Mouse (Mus musculus) limb, embryonic 14.5 days (tissue): Measurements from ENCODE around the gene Prkx. TPM values are rescaled to one million over a fixed set of nuclear protein-coding genes. Genes with fewer than 3 reads are reported as not detected.
A peak's percentile ranks its signal among the peaks of the same experiment; 100 is the strongest.

Experiments used
- ATAC-seq: fragments of 200-750 bp; cut with Nextera tagmentation; 2 replicates; pipeline ENCODE4 v1.8.0; 2017; ENCODE audit warnings: low read depth, moderate number of reproducible peaks, moderate TSS enrichment; ENCODE audit not compliant: low FRiP score
- DNase-seq: peaks from one replicate; pipeline ENCODE4 v3.0.0-alpha.2; 2015; ENCODE audit warnings: low spot score
- H3K27ac ChIP-seq: fragments of 300-500 bp; sonication (generic); replicated peaks from 2 replicates; pipeline ENCODE4 v1.5.1; 2014; ENCODE audit warnings: low read depth, mild to moderate bottlenecking, low read length, moderate library complexity, mixed read lengths
- H3K27me3 ChIP-seq: fragments of 300-500 bp; sonication (generic); 2 replicates; pipeline ENCODE4 v1.6.1; 2014; ENCODE audit warnings: low read length, mixed read lengths; ENCODE audit not compliant: control insufficient read depth, insufficient read depth
- H3K36me3 ChIP-seq: fragments of 300-500 bp; sonication (generic); 2 replicates; pipeline ENCODE4 v1.6.1; 2014; ENCODE audit warnings: mild to moderate bottlenecking, low read length, moderate library complexity, mixed read lengths; ENCODE audit not compliant: control insufficient read depth, insufficient read depth
- H3K4me1 ChIP-seq: fragments of 300-500 bp; sonication (generic); 2 replicates; pipeline ENCODE4 v1.6.1; 2014; ENCODE audit warnings: antibody characterized with exemption, low read length, mixed read lengths; ENCODE audit not compliant: control insufficient read depth, insufficient read depth
- H3K4me2 ChIP-seq: fragments of 300-500 bp; sonication (generic); replicated peaks from 2 replicates; pipeline ENCODE4 v1.6.1; 2014; ENCODE audit warnings: low read depth, mild to moderate bottlenecking, low read length, moderate library complexity; ENCODE audit not compliant: severe bottlenecking
- H3K4me3 ChIP-seq: fragments of 300-500 bp; sonication (generic); replicated peaks from 2 replicates; pipeline ENCODE4 v1.5.1; 2014; ENCODE audit warnings: low read length
- H3K9ac ChIP-seq: fragments of 300-500 bp; sonication (generic); 2 replicates; pipeline ENCODE4 v1.6.1; 2014; ENCODE audit warnings: mild to moderate bottlenecking, low read depth, low read length, moderate library complexity; ENCODE audit not compliant: severe bottlenecking
- H3K9me3 ChIP-seq: fragments of 300-500 bp; sonication (generic); 2 replicates; pipeline ENCODE4 v1.6.1; 2016; ENCODE audit warnings: low read length; ENCODE audit not compliant: control insufficient read depth
- POLR2A ChIP-seq: fragments of 200-500 bp; IDR thresholded peaks from 2 replicates; pipeline ENCODE4 v1.8.0; 2012; ENCODE audit warnings: inconsistent platforms, mild to moderate bottlenecking, moderate library complexity, borderline replicate concordance; ENCODE audit not compliant: insufficient read depth, insufficient read length; ENCODE audit errors: extremely low read depth
- WGBS: fragments of 180-500 bp; shearing (Covaris S2); extraction: QIAGEN DNeasy Blood & Tissue Kit; methylation state at CpG from one replicate; pipeline ENCODE4 v1.1.7; 2014; 5-methylcytosine and 5-hydroxymethylcytosine counted together
- polyA plus RNA-seq, 2 experiments: library from polyadenylated mRNA; depleted of rRNA in 1 of 2; stranded (reverse) in 1 of 2; unstranded in 1 of 2; fragments of >200 nt; fragmentation: Nextera tagmentation in 1 of 2; extraction: Ambion mirVana in 1 of 2; gene quantifications; 2 replicates each; pipeline versions ENCODE4 v1.2.1 to v1.2.3; 2012 to 2014

Gene Prkx
- polyA plus RNA-seq, 2 experiments, result 9.1 to 10.6 TPM

DNA sequence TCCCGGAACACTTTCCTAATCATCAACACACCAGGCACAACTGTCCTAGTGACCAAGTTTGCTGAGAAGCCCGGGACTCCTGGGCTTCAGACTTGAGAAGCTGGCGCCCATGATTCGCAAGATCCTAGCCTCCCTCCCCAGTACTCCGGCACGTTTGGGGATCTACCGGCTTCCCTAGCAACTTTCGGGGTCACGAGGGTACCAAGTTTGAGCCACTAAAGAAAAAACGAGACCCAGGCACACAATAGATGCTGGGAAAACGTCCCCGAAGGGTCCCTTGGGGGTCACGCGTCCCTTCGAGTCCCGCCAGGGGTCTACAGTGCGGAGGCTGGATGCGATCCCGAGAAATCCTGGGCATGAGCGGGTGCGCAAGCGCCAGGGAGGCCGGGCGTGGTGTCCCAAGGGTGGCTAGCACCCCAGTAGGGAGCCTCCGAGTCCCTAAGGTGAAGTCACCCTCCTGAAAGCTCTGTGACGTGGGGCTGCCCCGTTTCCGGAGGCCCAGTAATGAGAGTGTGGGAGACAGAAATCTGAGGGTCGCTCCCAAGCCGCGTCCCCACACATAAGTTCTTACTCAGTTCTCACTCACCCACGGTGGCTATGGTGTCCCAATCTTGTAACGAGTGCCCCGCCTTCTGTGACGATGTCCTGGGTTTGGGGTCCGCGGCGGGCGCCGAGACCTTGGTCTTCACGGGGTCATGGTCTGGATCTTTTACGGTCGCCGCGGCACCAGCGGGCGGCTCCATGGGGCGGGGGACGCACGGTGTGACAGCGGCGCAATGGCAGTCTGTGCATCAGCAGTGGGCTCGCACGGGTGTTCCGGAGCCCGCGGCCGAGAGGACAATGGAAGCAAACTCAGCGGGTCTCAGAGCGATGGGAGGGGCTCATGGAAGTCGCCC, 868 bp downstream of the Prkx start:
- no peak overlapping the region for H3K27ac ChIP-seq

GRCm38 (mm10) chrX:77788675-77789074, 7.4 kb downstream of the Prkx start:
- Histone ChIP-seq H3K27me3 (no peaks in the 10 kb centered on the region), H3K36me3 (0 out of 2 replicates have a peak, but pooled peaks cover 6% of the 10 kb centered on the region), H3K4me1 (no peaks in the 10 kb centered on the region), H3K4me3 (no peak overlapping the region), H3K27ac (no peak overlapping the region), H3K9ac (no peak overlapping the region), H3K4me2 (no peak overlapping the region), H3K9me3 (no peaks in the 10 kb centered on the region)
- ATAC-seq (peak; percentile 47; the same call in 1 of the 2 replicates), DNase-seq (no peak)
- no peak for TF ChIP-seq POLR2A
- WGBS, result 87% methylated on average over 3 of the region's 3 CpGs

More for the DNA sequence above, 868 bp downstream of the Prkx start:
- WGBS, result 21% methylated on average over 56 of the region's 61 CpGs
- Histone ChIP-seq H3K4me2 (peak overlapping the region; percentile 56), H3K9ac (peak overlapping the region; percentile 62), H3K4me3 (peak overlapping the region; percentile 55), H3K9me3 (no peaks in the 10 kb centered on the region), H3K36me3 (no peaks in the 10 kb centered on the region), H3K4me1 (no peaks in the 10 kb centered on the region), H3K27me3 (no peaks in the 10 kb centered on the region)
- DNase-seq, result no peak
- TF ChIP-seq POLR2A, result no peak
- ATAC-seq, result peak; percentile 66

DNA sequence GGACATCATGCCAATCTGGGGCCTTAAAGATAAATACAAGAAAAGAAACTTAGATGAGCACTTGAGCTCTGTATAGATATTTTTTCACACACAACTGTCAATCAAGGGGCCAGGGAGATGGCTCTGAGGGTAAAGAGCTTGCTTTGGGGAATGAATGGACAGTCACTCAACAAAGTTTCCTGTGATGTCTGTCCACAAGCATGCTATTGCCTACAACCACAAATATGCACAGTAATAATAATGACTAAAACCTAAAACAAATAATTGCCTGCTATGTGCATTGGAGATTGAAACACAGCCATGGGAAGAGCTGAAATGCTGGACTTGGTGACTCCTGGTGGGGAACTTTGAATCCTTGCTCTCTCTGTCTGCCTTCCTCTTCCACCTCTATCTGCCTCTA, 9.7 kb downstream of the Prkx start:
- H3K4me2 ChIP-seq, result no peak overlapping the region
- no peak for TF ChIP-seq POLR2A
- no peak for DNase-seq
- peaks cover 6% of the 10 kb centered on the region; the same call in 1 of the 2 replicates for H3K36me3 ChIP-seq
- no peaks in the 10 kb centered on the region for H3K27me3 ChIP-seq
- H3K27ac ChIP-seq, result no peak overlapping the region
- no peak overlapping the region for H3K4me3 ChIP-seq
- H3K4me1 ChIP-seq, result no peaks in the 10 kb centered on the region
- no peaks in the 10 kb centered on the region for H3K9me3 ChIP-seq
- no peak for ATAC-seq
- H3K9ac ChIP-seq, result no peak overlapping the region

GRCm38 (mm10) chrX:77777822-77778221, 18.3 kb downstream of the Prkx start:
- Histone ChIP-seq H3K9me3 (no peaks in the 10 kb centered on the region), H3K36me3 (no peaks in the 10 kb centered on the region; the same call in none of the 2 replicates), H3K4me3 (no peak overlapping the region), H3K27me3 (no peaks in the 10 kb centered on the region), H3K4me2 (no peak overlapping the region), H3K4me1 (no peaks in the 10 kb centered on the region), H3K27ac (no peak overlapping the region), H3K9ac (no peak overlapping the region)
- ATAC-seq (no peak), DNase-seq (no peak)
- no peak for TF ChIP-seq POLR2A

DNA sequence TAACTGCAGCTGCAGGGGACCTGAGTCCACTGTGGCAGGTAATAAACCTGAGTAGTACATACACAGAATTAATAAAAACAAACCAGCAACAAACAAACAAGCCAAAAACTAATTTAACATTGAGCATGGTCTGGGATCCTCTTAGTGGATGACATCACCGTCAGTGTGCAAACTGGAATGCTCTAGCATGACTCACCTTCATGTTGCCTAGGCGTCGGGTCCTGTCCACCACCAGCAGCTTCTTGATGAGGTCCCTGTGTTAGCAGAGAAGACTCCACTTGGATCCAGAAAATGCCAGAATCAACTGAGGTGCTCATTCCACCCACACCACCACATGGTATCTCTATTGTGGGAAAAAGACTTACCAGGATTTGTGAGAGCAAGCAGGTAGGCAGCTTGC, 30.9 kb downstream of the Prkx start:
- Histone ChIP-seq H3K9ac (no peak overlapping the region), H3K4me2 (no peak overlapping the region), H3K27me3 (no peaks in the 10 kb centered on the region), H3K36me3 (peaks cover 19% of the 10 kb centered on the region; the same call in 1 of the 2 replicates), H3K4me1 (no peaks in the 10 kb centered on the region), H3K9me3 (no peaks in the 10 kb centered on the region), H3K4me3 (no peak overlapping the region), H3K27ac (no peak overlapping the region)
- ATAC-seq (no peak), DNase-seq (no peak)
- TF ChIP-seq POLR2A, result no peak
- 94% methylated on average over 3 of the region's 3 CpGs for WGBS
